30 mouse cellular contexts compared by ENCODE assay signal in genomic region chr7:19673083-19673699, GRCm38 (mm10). TPM values are rescaled to one million over a fixed set of nuclear protein-coding genes. Genes with fewer than 3 reads are reported as not detected.
"Had no signal": no experiment of that assay in that cellular context is flagged by ENCODE, and none has a peak within 500 bp of the region (broad histone marks: within the 10 kb centered on the region; RNA-seq: fewer than 3 reads in every experiment).

No protein-coding gene starts in this region.

- H3K9me3 ChIP-seq: kidney, embryonic 15.5 days; limb, embryonic 10.5 days; limb, embryonic 13.5 days; megakaryocyte, embryonic 14.5 days; midbrain, embryonic 10.5 days; midbrain, embryonic 13.5 days; neural tube, embryonic 13.5 days; stomach, embryonic 15.5 days had no signal

- ATAC-seq: intestine, embryonic 16.5 days; midbrain, embryonic 13.5 days; midbrain, embryonic 16.5 days had no signal

- H3K4me3 ChIP-seq: kidney, embryonic 15.5 days; limb, embryonic 10.5 days; limb, embryonic 13.5 days; megakaryocyte, embryonic 14.5 days; midbrain, embryonic 10.5 days; midbrain, embryonic 13.5 days; myocyte; neural tube, embryonic 13.5 days; stomach, embryonic 15.5 days had no signal

- H3K27ac ChIP-seq: kidney, embryonic 15.5 days; limb, embryonic 10.5 days; limb, embryonic 13.5 days; midbrain, embryonic 10.5 days; midbrain, embryonic 13.5 days; neural tube, embryonic 13.5 days; stomach, embryonic 15.5 days had no signal

- H3K9ac ChIP-seq: kidney, embryonic 15.5 days; limb, embryonic 13.5 days; midbrain, embryonic 13.5 days; neural tube, embryonic 13.5 days; stomach, embryonic 15.5 days had no signal

- H3K27me3 ChIP-seq: kidney, embryonic 15.5 days; limb, embryonic 13.5 days; neural tube, embryonic 13.5 days; stomach, embryonic 15.5 days had no signal

- H3K4me2 ChIP-seq: kidney, embryonic 15.5 days; limb, embryonic 13.5 days; liver, embryonic 11.5 days; midbrain, embryonic 13.5 days; neural tube, embryonic 13.5 days; stomach, embryonic 15.5 days had no signal

- H3K36me3 ChIP-seq: kidney, embryonic 15.5 days; limb, embryonic 10.5 days; limb, embryonic 13.5 days; midbrain, embryonic 10.5 days; midbrain, embryonic 13.5 days; neural tube, embryonic 13.5 days; stomach, embryonic 15.5 days had no signal

- DNase-seq: kidney, adult 8-10 months; kidney, postnatal 14 days; kidney, postnatal 4 days; layer of hippocampus, adult 9-11 months; lung, adult 2 months; lung, postnatal 36 days; retina, postnatal 1 day; right cerebral cortex, postnatal 25 days; spleen, adult 18-20 months; thymus, postnatal 25 days had no signal

RNA-seq across cellular contexts. Expression of gene Apoc2, which starts 4.5 kb away (rescaled TPM):
- total RNA-seq: layer of hippocampus, adult 18-20 months; layer of hippocampus, postnatal 25 days; left cerebral cortex, adult 18-20 months; left cerebral cortex, postnatal 25 days had no signal
- polyA plus RNA-seq: midbrain, embryonic 16.5 days; myocyte had no signal

RNA-seq across cellular contexts. Expression of gene Gm44805, which starts 8.0 kb away (rescaled TPM):
- total RNA-seq: layer of hippocampus, adult 18-20 months; layer of hippocampus, postnatal 25 days; left cerebral cortex, adult 18-20 months; left cerebral cortex, postnatal 25 days; monocyte, adult 5-6 weeks; neutrophil, adult 5-6 weeks had no signal
- polyA plus RNA-seq: intestine, embryonic 16.5 days; limb, embryonic 10.5 days; limb, embryonic 13.5 days; liver, embryonic 11.5 days; lung, adult 2 months; lung, embryonic 16.5 days; midbrain, embryonic 10.5 days; midbrain, embryonic 13.5 days; midbrain, embryonic 16.5 days; myocyte; neural tube, embryonic 13.5 days; stomach, embryonic 15.5 days; thymus, postnatal 0 days had no signal

RNA-seq across cellular contexts. Expression of gene Apoc4, which starts 8.1 kb away (rescaled TPM):
- total RNA-seq: layer of hippocampus, adult 18-20 months; layer of hippocampus, postnatal 25 days; left cerebral cortex, adult 18-20 months; left cerebral cortex, postnatal 25 days had no signal
- polyA plus RNA-seq: limb, embryonic 10.5 days; limb, embryonic 13.5 days; midbrain, embryonic 10.5 days; midbrain, embryonic 13.5 days; midbrain, embryonic 16.5 days; myocyte had no signal

RNA-seq across cellular contexts. Expression of gene Apoc1, which starts 19.3 kb away (rescaled TPM):
- polyA plus RNA-seq: myocyte had no signal
